Mouse (Mus musculus): Measurements from ENCODE around the gene Tmem178b.

Tmem178b gene

GRCm38 (mm10) chr6:39919011-39919709 lies 46.1 kb downstream of the Tmem178b start:
- DNase-seq (ENCODE audit: low spot score) = no peak

GRCm38 (mm10) chr6:39926442-39926841 lies 53.4 kb downstream of the Tmem178b start:
- no peak for DNase-seq (ENCODE audit: low spot score)

- no peak for DNase-seq (ENCODE audit: low spot score)
Measured at GRCm38 (mm10) chr6:39936590-39936989, 63.5 kb downstream of the Tmem178b start.

- DNase-seq (ENCODE audit: low spot score) = no peak
Measured at GRCm38 (mm10) chr6:39940920-39941319, 67.8 kb downstream of the Tmem178b start.

- DNase-seq (ENCODE audit: low spot score) = no peak
Measured at GRCm38 (mm10) chr6:39944854-39945253, 71.8 kb downstream of the Tmem178b start.

GRCm38 (mm10) chr6:39945670-39946440 lies 72.8 kb downstream of the Tmem178b start:
- DNase-seq (ENCODE audit: low spot score) = no peak

- DNase-seq (ENCODE audit: low spot score) = no peak
Measured at GRCm38 (mm10) chr6:39946601-39947000, 73.5 kb downstream of the Tmem178b start.

GRCm38 (mm10) chr6:39953951-39954350 lies 80.9 kb downstream of the Tmem178b start:
- no peak for DNase-seq (ENCODE audit: low spot score)

- DNase-seq (ENCODE audit: low spot score) = no peak
Measured at GRCm38 (mm10) chr6:39955211-39955610, 82.1 kb downstream of the Tmem178b start.

- DNase-seq (ENCODE audit: low spot score) = no peak
Measured at GRCm38 (mm10) chr6:39964606-39965005, 91.5 kb downstream of the Tmem178b start.

GRCm38 (mm10) chr6:39970281-39970680 lies 97.2 kb downstream of the Tmem178b start:
- DNase-seq (ENCODE audit: low spot score) = no peak

- DNase-seq (ENCODE audit: low spot score) = no peak
Measured at GRCm38 (mm10) chr6:39978942-39979341, 105.9 kb downstream of the Tmem178b start.

GRCm38 (mm10) chr6:39990772-39991171 lies 117.7 kb downstream of the Tmem178b start:
- DNase-seq (ENCODE audit: low spot score) = no peak

GRCm38 (mm10) chr6:39991922-39992321 lies 118.9 kb downstream of the Tmem178b start:
- no peak for DNase-seq (ENCODE audit: low spot score)

GRCm38 (mm10) chr6:40006006-40006765 lies 133.1 kb downstream of the Tmem178b start:
- no peak for DNase-seq (ENCODE audit: low spot score)

- DNase-seq (ENCODE audit: low spot score) = no peak
Measured at GRCm38 (mm10) chr6:40008166-40008907, 135.3 kb downstream of the Tmem178b start.

GRCm38 (mm10) chr6:40009718-40010117 lies 136.6 kb downstream of the Tmem178b start:
- DNase-seq (ENCODE audit: low spot score) = no peak

- DNase-seq (ENCODE audit: low spot score) = no peak
Measured at GRCm38 (mm10) chr6:40011066-40011465, 138.0 kb downstream of the Tmem178b start.

GRCm38 (mm10) chr6:40011609-40012008 lies 138.5 kb downstream of the Tmem178b start:
- no peak for DNase-seq (ENCODE audit: low spot score)

GRCm38 (mm10) chr6:40013407-40013806 lies 140.3 kb downstream of the Tmem178b start:
- no peak for DNase-seq (ENCODE audit: low spot score)

- no peak for DNase-seq (ENCODE audit: low spot score)
Measured at GRCm38 (mm10) chr6:40015185-40015584, 142.1 kb downstream of the Tmem178b start.
